Mouse (Mus musculus) liver, embryonic 16.5 days (tissue): ENCODE results near the gene Macf1. TPM values are rescaled to one million over a fixed set of nuclear protein-coding genes. Genes with fewer than 3 reads are reported as not detected.

Source experiments
- ATAC-seq: fragments of 200-750 bp; cut with Nextera tagmentation; 2 replicates; pipeline ENCODE4 v1.8.0; 2017; ENCODE audit warnings: low read depth, mild to moderate bottlenecking, moderate number of reproducible peaks, moderate library complexity
- H3K27ac ChIP-seq: fragments of 300-500 bp; sonication (generic); 2 replicates; pipeline ENCODE4 v1.5.1; 2014; ENCODE audit warnings: mild to moderate bottlenecking, low read length
- H3K27me3 ChIP-seq: fragments of 300-500 bp; sonication (generic); 2 replicates; pipeline ENCODE4 v1.6.1; 2014; ENCODE audit warnings: low read depth, low read length, mixed read lengths; ENCODE audit not compliant: control insufficient read depth, insufficient read depth
- H3K36me3 ChIP-seq: fragments of 300-500 bp; sonication (generic); 2 replicates; pipeline ENCODE4 v1.6.1; 2014; ENCODE audit warnings: mild to moderate bottlenecking; ENCODE audit not compliant: control insufficient read depth, insufficient read depth
- H3K4me1 ChIP-seq: fragments of 300-500 bp; sonication (generic); 2 replicates; pipeline ENCODE4 v1.6.1; 2014; ENCODE audit warnings: low read depth, low read length, mixed read lengths; ENCODE audit not compliant: control insufficient read depth
- H3K4me2 ChIP-seq: fragments of 300-500 bp; sonication (generic); 2 replicates; pipeline ENCODE4 v1.6.1; 2014; ENCODE audit warnings: low read depth, low read length, mixed read lengths
- H3K4me3 ChIP-seq: fragments of 300-500 bp; sonication (generic); 2 replicates; pipeline ENCODE4 v1.5.1; 2014; ENCODE audit warnings: low read depth, mild to moderate bottlenecking, low read length
- H3K9ac ChIP-seq: fragments of 300-500 bp; sonication (generic); 2 replicates; pipeline ENCODE4 v1.6.1; 2014; ENCODE audit warnings: low read depth, low read length
- H3K9me3 ChIP-seq: fragments of 300-500 bp; sonication (generic); replicated peaks from 2 replicates; pipeline ENCODE4 v1.6.1; 2016; ENCODE audit warnings: low read length; ENCODE audit not compliant: control insufficient read depth
- WGBS: fragments of 180-500 bp; shearing (Covaris S2); extraction: QIAGEN DNeasy Blood & Tissue Kit; methylation state at CpG from one replicate; pipeline ENCODE4 v1.1.7; 2014; ENCODE audit not compliant: insufficient replicate concordance; 5-methylcytosine and 5-hydroxymethylcytosine counted together
- polyA plus RNA-seq: library from polyadenylated mRNA; unstranded; fragments of >200 nt; fragmentation: Nextera tagmentation; extraction: Ambion mirVana; gene quantifications from 2 replicates; pipeline ENCODE4 v1.2.1, GENCODE M21; 2015

Macf1 gene
- polyA plus RNA-seq, 1 experiment from 2014 or later = 8.3 TPM

DNA sequence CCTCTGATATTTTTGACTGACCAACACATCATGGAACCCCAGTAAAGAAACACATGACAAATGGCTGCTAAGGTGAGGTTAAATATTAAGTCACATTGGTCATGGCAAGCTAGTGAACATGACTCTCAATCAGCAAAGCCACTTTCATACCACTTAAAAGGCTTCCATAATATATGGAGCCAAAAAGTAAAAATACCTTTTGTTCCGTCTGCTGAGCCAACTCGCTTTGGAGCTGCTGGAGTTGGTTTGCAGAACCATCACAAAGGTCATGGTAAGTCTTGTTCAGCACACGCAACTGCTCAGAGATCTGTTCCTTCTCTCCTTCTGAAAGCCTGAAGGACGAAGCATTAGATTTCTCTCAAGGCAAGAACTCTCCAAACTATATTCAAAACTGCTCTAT lies 204.2 kb downstream of the Macf1 start:
- Histone ChIP-seq H3K4me3 (no peak overlapping the region), H3K9ac (no peak overlapping the region), H3K4me2 (no peak overlapping the region), H3K27ac (no peak overlapping the region), H3K27me3 (no peaks in the 10 kb centered on the region), H3K36me3 (peaks cover 8% of the 10 kb centered on the region), H3K9me3 (no peaks in the 10 kb centered on the region), H3K4me1 (no peaks in the 10 kb centered on the region)
- WGBS = 73% methylated on average over 4 of the region's 4 CpGs
- no peak for ATAC-seq

DNA sequence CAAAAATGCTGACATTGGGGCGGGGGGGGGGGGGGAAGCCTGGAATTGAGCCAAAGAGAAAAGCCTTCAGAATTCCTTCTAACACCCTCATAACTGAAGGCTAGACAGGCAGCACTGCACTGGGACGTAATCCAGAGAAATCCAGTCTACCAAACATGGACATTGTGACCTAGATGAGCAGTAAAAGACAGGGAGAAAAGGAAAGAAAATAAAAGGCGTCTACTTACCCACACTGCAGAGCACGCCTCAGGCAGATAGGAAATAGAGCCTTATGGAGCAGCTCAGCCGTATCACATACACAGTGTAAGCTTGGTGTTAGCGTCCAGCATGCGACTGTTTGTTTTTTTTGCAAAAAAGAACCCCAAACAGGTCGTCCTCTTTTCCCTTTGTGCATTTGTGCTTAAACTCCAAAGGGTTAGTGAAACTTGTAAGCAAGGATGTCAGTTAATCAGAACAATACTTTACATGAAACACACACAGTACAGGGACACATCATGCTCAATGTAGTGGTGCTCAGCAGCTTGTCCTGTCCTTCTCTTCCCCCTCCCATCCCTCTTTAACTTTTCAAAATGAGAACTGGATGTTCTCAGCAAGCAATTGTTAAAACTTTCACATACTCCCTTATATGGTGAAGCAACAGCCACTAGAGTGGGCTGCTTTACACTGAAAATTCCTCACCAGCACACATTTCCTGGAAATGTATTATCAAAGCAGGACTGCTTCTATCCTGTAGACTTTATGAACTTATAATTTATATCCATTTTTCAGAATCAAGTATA lies 205.3 kb downstream of the Macf1 start:
- Histone ChIP-seq H3K9ac (no peak overlapping the region), H3K4me3 (no peak overlapping the region), H3K9me3 (no peaks in the 10 kb centered on the region), H3K27me3 (no peaks in the 10 kb centered on the region), H3K4me2 (no peak overlapping the region), H3K27ac (no peak overlapping the region), H3K4me1 (no peaks in the 10 kb centered on the region), H3K36me3 (peaks cover 18% of the 10 kb centered on the region)
- ATAC-seq = no peak
- WGBS = 73% methylated on average over 8 of the region's 8 CpGs

GRCm38 (mm10) chr4:123465799-123466198 lies 218.4 kb downstream of the Macf1 start:
- ATAC-seq = no peak

DNA sequence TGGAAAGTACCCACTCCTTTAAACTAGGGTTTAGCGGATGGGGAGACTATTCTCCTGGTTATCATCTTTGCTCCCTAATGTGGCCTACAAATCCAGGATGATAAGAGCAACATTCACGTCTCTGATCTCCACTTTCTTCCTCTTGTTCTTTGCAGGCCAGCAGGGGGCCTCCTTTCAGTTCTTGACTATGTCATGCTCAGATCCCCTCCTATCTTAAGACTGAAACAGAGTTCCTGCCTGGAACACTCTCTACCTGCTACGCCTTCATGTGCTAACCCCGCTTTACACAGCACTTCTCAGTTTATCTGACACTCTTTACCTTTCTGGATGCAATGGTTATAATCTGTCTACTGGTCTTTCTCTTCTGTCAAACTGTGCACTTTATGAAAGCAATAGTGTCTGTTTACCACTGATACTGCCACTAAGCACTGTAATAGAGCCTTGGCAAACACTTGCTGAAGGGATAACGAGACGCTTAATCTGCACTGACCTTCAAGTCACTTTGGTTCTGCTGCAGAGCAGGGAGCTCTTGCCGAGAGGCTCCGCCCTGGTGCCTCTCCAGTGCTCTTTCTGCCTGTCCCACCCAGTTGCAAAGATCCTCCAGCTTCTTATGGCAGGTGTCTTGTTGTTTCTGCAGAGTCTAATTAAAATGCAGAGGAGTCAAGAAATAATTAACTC lies 223.4 kb downstream of the Macf1 start:
- no peak for ATAC-seq
- no peaks in the 10 kb centered on the region for H3K9me3 ChIP-seq
- peaks cover 11% of the 10 kb centered on the region for H3K36me3 ChIP-seq

More at GRCm38 (mm10) chr4:123465799-123466198, 218.4 kb downstream of the Macf1 start:
- 43% methylated on average over 1 of the region's 1 CpGs for WGBS
- H3K27ac ChIP-seq = no peak overlapping the region
- H3K4me2 ChIP-seq = no peak overlapping the region
- H3K9ac ChIP-seq = no peak overlapping the region
- no peaks in the 10 kb centered on the region for H3K9me3 ChIP-seq
- no peaks in the 10 kb centered on the region for H3K27me3 ChIP-seq
- H3K4me3 ChIP-seq = no peak overlapping the region
- H3K4me1 ChIP-seq = no peaks in the 10 kb centered on the region
- H3K36me3 ChIP-seq = peaks cover 2% of the 10 kb centered on the region

DNA sequence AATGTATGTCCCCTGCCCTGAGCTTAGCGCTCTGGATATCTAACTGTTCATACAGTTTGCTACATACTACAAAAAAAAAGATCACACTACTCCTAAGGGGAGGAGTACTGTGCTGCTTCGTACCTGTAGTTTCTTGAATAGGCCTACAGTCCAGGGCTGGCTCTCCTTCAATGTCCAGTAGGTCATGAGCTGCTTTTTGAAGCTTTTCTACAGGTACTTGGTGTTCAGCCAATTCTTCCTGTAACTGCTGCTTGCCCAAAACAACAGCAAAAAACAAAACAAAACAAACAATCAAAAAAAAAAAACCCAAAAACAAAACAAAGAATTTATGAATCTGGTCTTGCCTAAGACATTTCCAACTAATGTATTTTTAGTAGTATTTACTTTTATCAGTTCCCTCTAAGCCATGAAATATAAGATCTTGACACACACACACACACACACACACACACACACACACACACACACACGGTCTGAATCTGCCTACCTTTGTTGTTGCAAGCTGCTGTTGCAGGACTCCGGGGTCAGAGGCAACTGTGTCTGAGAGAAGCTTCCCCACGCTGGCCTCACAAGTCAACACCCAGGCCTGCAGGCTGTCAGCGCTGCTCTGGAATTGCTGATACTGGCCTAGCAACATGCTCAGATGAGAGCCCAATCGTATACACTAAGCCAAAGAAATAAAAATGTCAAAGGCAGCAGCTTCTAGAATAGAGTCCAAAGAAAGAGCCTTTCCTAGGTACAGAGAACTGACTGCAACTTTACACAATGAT lies 229.1 kb downstream of the Macf1 start:
- Histone ChIP-seq H3K9ac (no peak overlapping the region), H3K4me2 (no peak overlapping the region), H3K4me3 (no peak overlapping the region), H3K27me3 (no peaks in the 10 kb centered on the region), H3K9me3 (no peaks in the 10 kb centered on the region), H3K36me3 (peaks cover 16% of the 10 kb centered on the region), H3K27ac (no peak overlapping the region), H3K4me1 (no peaks in the 10 kb centered on the region)
- 68% methylated on average over 7 of the region's 7 CpGs for WGBS
- ATAC-seq = no peak

More for the DNA sequence above, 223.4 kb downstream of the Macf1 start:
- Histone ChIP-seq H3K9ac (no peak overlapping the region), H3K4me2 (no peak overlapping the region), H3K27me3 (no peaks in the 10 kb centered on the region), H3K27ac (no peak overlapping the region), H3K4me1 (no peaks in the 10 kb centered on the region), H3K4me3 (no peak overlapping the region)
- WGBS = 53% methylated on average over 8 of the region's 8 CpGs

DNA sequence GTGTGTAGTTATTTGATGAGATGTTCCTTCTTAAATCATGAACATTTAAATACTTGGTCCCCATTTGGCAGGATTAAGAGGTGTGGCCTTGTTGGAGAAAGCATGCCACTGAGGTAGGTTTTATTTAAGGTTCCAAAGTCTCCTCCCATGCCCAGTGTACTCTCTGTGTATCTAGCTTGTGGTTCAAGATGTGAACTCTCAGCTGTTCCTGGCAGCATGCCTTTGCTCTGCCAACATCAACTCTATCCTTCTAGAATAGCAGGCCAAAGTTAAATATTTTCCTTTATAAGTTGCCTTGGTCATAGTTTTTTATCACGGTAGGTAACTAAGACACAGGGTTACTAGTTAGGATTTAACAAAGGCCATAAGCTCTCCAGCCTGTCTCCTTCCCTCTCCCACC lies 230.4 kb downstream of the Macf1 start:
- no peak overlapping the region for H3K4me3 ChIP-seq
- H3K4me2 ChIP-seq = no peak overlapping the region
- no peaks in the 10 kb centered on the region for H3K4me1 ChIP-seq
- ATAC-seq = no peak
- no peaks in the 10 kb centered on the region for H3K27me3 ChIP-seq
- H3K9me3 ChIP-seq = no peaks in the 10 kb centered on the region
- H3K27ac ChIP-seq = no peak overlapping the region
- H3K9ac ChIP-seq = no peak overlapping the region
- peaks cover 17% of the 10 kb centered on the region for H3K36me3 ChIP-seq
- 74% methylated on average over 1 of the region's 1 CpGs for WGBS

DNA sequence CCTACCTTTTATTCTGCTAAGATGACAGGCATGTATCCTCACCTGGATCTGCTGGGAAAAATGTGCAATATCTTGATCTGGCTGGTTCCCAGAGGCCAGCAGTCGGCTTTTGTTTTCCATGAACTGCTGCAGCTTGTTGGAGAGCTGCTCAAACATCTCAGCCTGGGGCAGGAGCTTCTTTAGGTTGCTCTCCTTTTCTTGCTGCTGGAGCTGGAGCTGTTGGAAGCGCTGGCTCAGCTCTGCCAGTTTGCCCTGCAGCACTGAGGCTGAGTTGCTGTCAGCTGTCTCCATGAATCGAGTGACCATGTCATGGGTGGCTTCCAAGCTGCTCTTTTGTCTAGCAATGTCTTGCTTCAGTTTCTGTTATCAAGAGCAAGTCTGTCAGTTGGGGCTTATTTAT lies 232.2 kb downstream of the Macf1 start:
- H3K36me3 ChIP-seq = peaks cover 26% of the 10 kb centered on the region
- H3K27ac ChIP-seq = no peak overlapping the region
- no peak overlapping the region for H3K9ac ChIP-seq
- H3K4me2 ChIP-seq = no peak overlapping the region
- H3K27me3 ChIP-seq = no peaks in the 10 kb centered on the region
- no peaks in the 10 kb centered on the region for H3K9me3 ChIP-seq
- H3K4me3 ChIP-seq = no peak overlapping the region
- no peak for ATAC-seq
- WGBS = 75% methylated on average over 3 of the region's 3 CpGs
- H3K4me1 ChIP-seq = no peaks in the 10 kb centered on the region

DNA sequence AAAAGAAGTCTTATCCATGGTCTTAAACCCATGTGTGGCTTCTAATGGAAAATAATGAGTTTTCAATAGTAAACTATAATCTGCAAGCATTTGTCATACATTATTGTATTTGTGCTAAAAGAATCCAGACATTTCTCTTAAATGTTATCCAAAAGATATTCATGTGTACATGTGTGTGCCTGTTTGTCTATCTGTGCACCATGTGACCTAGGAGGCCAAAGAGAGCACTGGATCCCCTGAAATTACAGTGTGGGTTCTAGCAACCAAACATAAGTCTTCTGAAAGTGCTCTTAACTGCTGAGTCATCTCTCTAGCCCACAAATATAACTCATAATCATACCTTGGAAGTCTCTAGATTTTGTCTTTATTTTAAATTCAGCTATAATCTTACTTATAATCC lies 234.9 kb downstream of the Macf1 start:
- no peak for ATAC-seq

GRCm38 (mm10) chr4:123448015-123448414 lies 236.1 kb downstream of the Macf1 start:
- 82% methylated on average over 2 of the region's 2 CpGs for WGBS
- Histone ChIP-seq H3K36me3 (peaks cover 15% of the 10 kb centered on the region), H3K9ac (no peak overlapping the region), H3K27ac (no peak overlapping the region), H3K4me1 (no peaks in the 10 kb centered on the region), H3K4me3 (no peak overlapping the region), H3K4me2 (no peak overlapping the region), H3K27me3 (no peaks in the 10 kb centered on the region), H3K9me3 (no peaks in the 10 kb centered on the region)
- ATAC-seq = no peak

More for the DNA sequence above, 234.9 kb downstream of the Macf1 start:
- Histone ChIP-seq H3K4me1 (no peaks in the 10 kb centered on the region), H3K9me3 (no peaks in the 10 kb centered on the region), H3K36me3 (peaks cover 15% of the 10 kb centered on the region), H3K4me2 (no peak overlapping the region), H3K27ac (no peak overlapping the region), H3K4me3 (no peak overlapping the region), H3K27me3 (no peaks in the 10 kb centered on the region), H3K9ac (no peak overlapping the region)
